17 mouse cellular contexts compared by ENCODE assay signal in the genomic region with DNA sequence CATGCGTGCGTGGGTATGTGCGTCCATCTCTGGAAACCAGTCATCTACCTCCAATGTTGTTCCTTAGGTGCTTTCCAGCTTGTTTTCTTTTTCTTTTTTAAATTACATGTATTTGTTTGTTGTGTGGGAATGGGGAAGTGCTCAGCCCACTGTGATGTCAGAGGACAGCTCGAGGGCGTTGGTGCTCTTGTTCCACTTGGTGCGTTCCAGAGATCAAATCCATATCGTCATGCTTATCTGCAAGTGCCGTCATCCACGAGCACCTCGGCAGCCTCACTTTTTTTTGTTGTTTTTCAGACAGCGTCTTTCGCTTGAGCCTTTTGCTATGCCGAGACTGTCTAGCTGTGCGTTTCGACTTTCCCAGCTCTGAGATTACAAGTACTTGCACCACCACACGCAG.
"Had no signal": no experiment of that assay in that cellular context is flagged by ENCODE, and none has a peak within 500 bp of the region (broad histone marks: within the 10 kb centered on the region; RNA-seq: fewer than 3 reads in every experiment).

No protein-coding gene starts in this region.

- H3K36me3 ChIP-seq: liver, embryonic 13.5 days; liver, embryonic 15.5 days; midbrain, embryonic 12.5 days; midbrain, embryonic 15.5 days; neural tube, embryonic 12.5 days; stomach, embryonic 15.5 days had no signal

- DNase-seq: liver, embryonic 13.5 days; liver, postnatal 0 days; lung, embryonic 14.5 days; lung, postnatal 14 days; lung, postnatal 36 days; right cerebral cortex, postnatal 14 days; thymus, adult 2 months; thymus, postnatal 25 days; thymus, postnatal 4 days had no signal

- ATAC-seq: liver, postnatal 0 days; midbrain, embryonic 15.5 days had no signal

- H3K4me2 ChIP-seq: liver, embryonic 13.5 days; liver, embryonic 15.5 days; lung, embryonic 14.5 days; midbrain, embryonic 12.5 days; midbrain, embryonic 15.5 days; neural tube, embryonic 12.5 days; stomach, embryonic 15.5 days had no signal

- H3K9me3 ChIP-seq: liver, embryonic 13.5 days; liver, embryonic 15.5 days; megakaryocyte, embryonic 14.5 days; midbrain, embryonic 12.5 days; midbrain, embryonic 15.5 days; neural tube, embryonic 12.5 days; stomach, embryonic 15.5 days had no signal

- H3K27me3 ChIP-seq: liver, embryonic 13.5 days; liver, embryonic 15.5 days; midbrain, embryonic 12.5 days; midbrain, embryonic 15.5 days; neural tube, embryonic 12.5 days; stomach, embryonic 15.5 days had no signal

- H3K4me1 ChIP-seq: liver, embryonic 13.5 days; liver, embryonic 15.5 days; midbrain, embryonic 12.5 days; midbrain, embryonic 15.5 days; neural tube, embryonic 12.5 days; stomach, embryonic 15.5 days had no signal

- H3K9ac ChIP-seq: liver, embryonic 13.5 days; liver, embryonic 15.5 days; liver, postnatal 0 days; lung, embryonic 14.5 days; midbrain, embryonic 12.5 days; midbrain, embryonic 15.5 days; neural tube, embryonic 12.5 days; stomach, embryonic 15.5 days had no signal

- H3K27ac ChIP-seq: liver, embryonic 13.5 days; liver, embryonic 15.5 days; macrophage; midbrain, embryonic 12.5 days; midbrain, embryonic 15.5 days; neural tube, embryonic 12.5 days; stomach, embryonic 15.5 days; stomach, postnatal 0 days had no signal

- H3K4me3 ChIP-seq: liver, embryonic 13.5 days; liver, embryonic 15.5 days; megakaryocyte, embryonic 14.5 days; midbrain, embryonic 12.5 days; midbrain, embryonic 15.5 days; neural tube, embryonic 12.5 days; stomach, embryonic 15.5 days had no signal
